Mouse (Mus musculus) kidney, postnatal 0 days (tissue): Measurements from ENCODE around the gene Hdac5. TPM values are rescaled to one million over a fixed set of nuclear protein-coding genes. Genes with fewer than 3 reads are reported as not detected.

Experiments
- ATAC-seq: fragments of 200-750 bp; cut with Nextera tagmentation; replicated peaks from 2 replicates; pipeline ENCODE4 v1.8.0; 2017; ENCODE audit warnings: low read depth, moderate number of reproducible peaks, moderate TSS enrichment, moderate library complexity; ENCODE audit not compliant: low FRiP score
- DNase-seq: peaks from one replicate; pipeline ENCODE4 v3.0.0-alpha.2; 2016; ENCODE audit warnings: low spot score
- H3K27ac ChIP-seq: fragments of 300-500 bp; sonication (generic); 2 replicates; pipeline ENCODE4 v1.5.1; 2014; ENCODE audit warnings: mild to moderate bottlenecking
- H3K27me3 ChIP-seq: fragments of 300-500 bp; sonication (generic); 2 replicates; pipeline ENCODE4 v1.6.1; 2014; ENCODE audit warnings: low read length, mixed read lengths; ENCODE audit not compliant: insufficient read depth
- H3K36me3 ChIP-seq: fragments of 300-500 bp; sonication (generic); 2 replicates; pipeline ENCODE4 v1.6.1; 2014; ENCODE audit warnings: low read length, mixed read lengths; ENCODE audit not compliant: insufficient read depth
- H3K4me1 ChIP-seq: fragments of 300-500 bp; sonication (generic); replicated peaks from 2 replicates; pipeline ENCODE4 v1.6.1; 2014; ENCODE audit warnings: antibody characterized with exemption, low read length, mixed read lengths; ENCODE audit not compliant: insufficient read depth
- H3K4me2 ChIP-seq: fragments of 300-500 bp; sonication (generic); 2 replicates; pipeline ENCODE4 v1.6.1; 2014; ENCODE audit warnings: mild to moderate bottlenecking, low read length, moderate library complexity, mixed read lengths
- H3K4me3 ChIP-seq: fragments of 300-500 bp; sonication (generic); replicated peaks from 2 replicates; pipeline ENCODE4 v1.5.1; 2014; ENCODE audit warnings: low read depth, low read length
- H3K9ac ChIP-seq: fragments of 300-500 bp; sonication (generic); 2 replicates; pipeline ENCODE4 v1.6.1; 2014; ENCODE audit warnings: low read depth, low read length
- H3K9me3 ChIP-seq: fragments of 300-500 bp; sonication (generic); replicated peaks from 2 replicates; pipeline ENCODE4 v1.6.1; 2016; ENCODE audit warnings: low read length, inconsistent platforms, mixed read lengths
- CTCF ChIP-seq: IDR thresholded peaks from 2 replicates; pipeline ENCODE4 v1.5.1; 2016; ENCODE audit warnings: antibody characterized with exemption, low read depth, mild to moderate bottlenecking, moderate library complexity
- WGBS: fragments of 180-500 bp; shearing (Covaris S2); extraction: QIAGEN DNeasy Blood & Tissue Kit; methylation state at CpG from one replicate; pipeline ENCODE4 v1.1.7; 2014; 5-methylcytosine and 5-hydroxymethylcytosine counted together
- polyA plus RNA-seq: library from polyadenylated mRNA; unstranded; fragments of >200 nt; fragmentation: Nextera tagmentation; extraction: Ambion mirVana; gene quantifications from 2 replicates; pipeline ENCODE4 v1.2.1, GENCODE M21; 2015

Gene Hdac5
- polyA plus RNA-seq, 1 experiment from 2014 or later = 39.3 TPM

DNA sequence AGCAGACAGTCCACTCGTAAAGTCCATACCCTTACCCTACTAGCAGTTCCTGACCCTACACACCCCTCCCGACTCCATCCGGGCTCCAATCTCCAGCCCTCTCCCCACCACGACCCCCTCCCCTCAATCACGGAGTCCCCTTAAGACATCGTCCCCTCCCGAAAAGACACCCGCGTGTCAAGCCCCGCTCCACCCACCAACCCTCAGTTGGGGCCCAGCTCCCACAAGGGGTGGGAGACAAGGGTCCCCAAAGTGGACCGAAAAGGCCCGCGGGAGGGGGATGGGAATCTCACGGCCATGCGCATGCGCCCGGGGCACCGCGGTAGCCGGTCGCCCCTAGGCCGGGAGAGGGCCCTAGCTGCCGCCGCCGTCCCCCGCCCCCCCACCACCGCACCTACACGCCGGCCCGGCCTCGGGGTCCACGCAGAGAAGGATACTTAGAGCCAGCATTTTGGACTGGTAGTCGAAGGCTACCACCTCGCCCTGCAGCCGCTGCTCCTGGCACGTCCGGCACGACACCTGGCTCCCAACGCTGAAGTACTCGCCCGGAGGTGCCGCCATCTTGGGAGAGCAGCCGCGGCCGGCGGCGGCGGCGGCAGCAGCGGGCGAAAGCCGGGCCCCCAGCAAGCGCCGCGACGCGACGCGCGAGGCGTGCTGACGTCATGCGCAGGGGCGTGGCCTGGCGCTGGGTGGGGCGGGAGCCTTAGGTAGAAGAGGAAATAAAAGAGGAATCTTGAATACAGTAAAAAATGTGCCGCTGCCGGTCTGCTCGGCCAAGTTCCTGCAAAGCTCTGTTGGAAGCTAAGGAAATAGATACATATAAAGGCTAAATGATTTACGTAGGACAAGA is 45.1 kb downstream of the Hdac5 start, which contains the start of gene Lsm12:
Gene Lsm12 (minus strand): TSS at position 651 of the 850 bp plus-strand sequence.
- H3K4me3 ChIP-seq = peak within 1 kb of the TSS; percentile 87
- 2% methylated on average over 61 of the region's 70 CpGs for WGBS
- no peaks in the 10 kb centered on the region for H3K27me3 ChIP-seq
- no peaks in the 10 kb centered on the region for H3K36me3 ChIP-seq
- H3K9me3 ChIP-seq = no peaks in the 10 kb centered on the region
- no peak for TF ChIP-seq CTCF
- peak within 1 kb of the TSS; percentile 89 for H3K9ac ChIP-seq
- peak within 1 kb of the TSS; percentile 93 for H3K27ac ChIP-seq
- peak; percentile 83 for ATAC-seq
- H3K4me1 ChIP-seq = peaks cover 4% of the 10 kb centered on the region; the same call in 1 of the 2 replicates
- peak within 1 kb of the TSS; percentile 82 for H3K4me2 ChIP-seq
- DNase-seq = peak; percentile 94

DNA sequence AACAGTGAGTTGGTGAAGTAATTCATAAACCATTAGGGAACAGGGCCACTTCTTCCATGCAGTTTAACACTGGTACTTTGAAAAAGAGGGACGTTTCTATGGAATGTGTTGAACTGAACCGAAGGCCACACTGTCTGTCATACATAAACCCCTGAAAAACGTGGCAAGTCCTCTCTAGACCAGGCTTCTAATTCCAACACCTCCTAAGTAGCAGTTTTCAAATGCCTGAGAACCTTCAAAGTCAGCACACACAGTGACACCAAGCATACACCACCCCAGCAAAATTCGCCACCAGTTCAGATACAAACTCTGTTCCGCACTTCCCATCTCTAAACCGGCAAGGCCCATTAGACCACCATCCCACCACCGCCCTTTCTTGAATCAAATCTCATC is 45.7 kb downstream of the Hdac5 start:
- Histone ChIP-seq H3K9ac (peak overlapping the region; percentile 89), H3K4me2 (peak overlapping the region; percentile 82), H3K4me3 (peak overlapping the region; percentile 87), H3K4me1 (peaks cover 4% of the 10 kb centered on the region; the same call in 1 of the 2 replicates), H3K9me3 (no peaks in the 10 kb centered on the region), H3K36me3 (no peaks in the 10 kb centered on the region), H3K27me3 (no peaks in the 10 kb centered on the region), H3K27ac (peak overlapping the region; percentile 93)
- DNase-seq = peak; percentile 30
- no peak for ATAC-seq
- no peak for TF ChIP-seq CTCF
- WGBS = 2% methylated on average over 7 of the region's 7 CpGs

DNA sequence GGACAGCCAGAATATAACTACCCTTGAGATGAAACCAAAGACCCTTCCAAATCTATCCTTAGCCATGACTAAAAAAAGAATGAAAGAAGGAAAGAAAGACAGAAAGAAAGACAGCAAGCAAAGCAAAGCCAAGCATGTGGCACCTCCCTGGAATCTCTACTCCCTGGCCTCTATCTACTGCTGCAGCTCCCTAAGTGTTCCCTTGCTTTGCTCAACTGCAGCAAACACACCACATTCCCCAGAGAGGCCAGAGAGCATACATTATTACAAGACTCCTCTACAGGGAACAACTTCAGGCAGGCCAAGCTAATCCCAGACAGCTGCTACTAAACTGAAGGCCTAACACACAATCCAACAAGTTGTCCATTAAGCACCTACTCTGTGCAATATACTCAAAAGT is 50.1 kb downstream of the Hdac5 start:
- H3K27ac ChIP-seq = no peak overlapping the region
- no peak overlapping the region for H3K4me3 ChIP-seq

DNA sequence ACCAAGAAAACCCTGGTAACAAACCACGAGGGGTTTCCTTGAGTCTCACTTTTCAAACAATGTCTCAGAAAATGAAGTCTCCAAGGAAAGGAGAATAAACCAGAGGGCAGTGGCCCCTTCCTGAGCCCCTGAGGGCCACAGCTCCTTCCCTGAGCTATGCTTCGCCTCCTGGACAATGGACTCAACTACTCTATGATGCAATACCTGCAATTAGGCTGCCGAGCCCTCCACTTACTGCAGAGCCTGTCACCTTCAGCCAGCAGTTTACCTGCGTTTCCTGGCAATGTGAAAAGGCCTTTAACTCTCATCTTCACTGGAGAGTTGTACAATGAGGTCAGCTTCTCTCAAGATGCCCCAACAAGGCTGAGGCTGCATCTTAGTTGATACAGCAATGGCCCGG is 61.3 kb downstream of the Hdac5 start:
- H3K27ac ChIP-seq = no peak overlapping the region
- no peak overlapping the region for H3K9ac ChIP-seq
- no peak overlapping the region for H3K4me3 ChIP-seq
- H3K36me3 ChIP-seq = peaks cover 29% of the 10 kb centered on the region; the same call in 1 of the 2 replicates
- no peak for ATAC-seq
- no peaks in the 10 kb centered on the region for H3K4me1 ChIP-seq
- no peak for DNase-seq
- H3K4me2 ChIP-seq = no peak overlapping the region
- no peaks in the 10 kb centered on the region for H3K9me3 ChIP-seq
- WGBS = 89% methylated on average over 5 of the region's 5 CpGs
- H3K27me3 ChIP-seq = no peaks in the 10 kb centered on the region
- TF ChIP-seq CTCF = no peak

More for the DNA sequence above, 50.1 kb downstream of the Hdac5 start:
- ATAC-seq = no peak
- DNase-seq = peak; percentile 55
- no peaks in the 10 kb centered on the region for H3K9me3 ChIP-seq
- TF ChIP-seq CTCF = no peak
- H3K27me3 ChIP-seq = no peaks in the 10 kb centered on the region
- H3K9ac ChIP-seq = no peak overlapping the region
- no peaks in the 10 kb centered on the region for H3K36me3 ChIP-seq
- 0 out of 2 replicates have a peak, but pooled peaks cover 3% of the 10 kb centered on the region for H3K4me1 ChIP-seq
- H3K4me2 ChIP-seq = no peak overlapping the region

DNA sequence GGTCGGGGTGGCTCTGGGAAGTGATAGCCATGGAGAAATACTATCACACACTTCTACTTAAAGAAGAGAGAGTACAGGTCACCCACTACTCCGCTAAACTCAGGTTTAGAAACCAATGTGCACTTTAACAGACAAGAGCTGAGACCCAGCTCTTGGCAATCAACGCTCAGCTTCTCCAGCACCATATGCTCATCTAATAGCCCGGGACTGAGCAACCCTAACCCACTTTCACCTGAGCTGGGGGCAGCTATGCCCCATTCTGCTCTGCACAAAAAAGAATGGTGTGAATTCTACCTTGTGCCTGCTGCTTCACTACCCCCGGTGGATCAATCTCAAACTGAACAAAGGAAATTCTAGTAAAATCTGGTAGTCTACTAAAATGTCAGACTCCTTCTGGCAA is 62.4 kb downstream of the Hdac5 start:
- Histone ChIP-seq H3K27ac (no peak overlapping the region), H3K27me3 (no peaks in the 10 kb centered on the region), H3K9ac (no peak overlapping the region), H3K4me2 (no peak overlapping the region), H3K36me3 (peaks cover 33% of the 10 kb centered on the region), H3K4me3 (no peak overlapping the region), H3K4me1 (no peaks in the 10 kb centered on the region), H3K9me3 (no peaks in the 10 kb centered on the region)
- ATAC-seq (no peak), DNase-seq (no peak)
- WGBS = 74% methylated on average over 5 of the region's 5 CpGs
- no peak for TF ChIP-seq CTCF

DNA sequence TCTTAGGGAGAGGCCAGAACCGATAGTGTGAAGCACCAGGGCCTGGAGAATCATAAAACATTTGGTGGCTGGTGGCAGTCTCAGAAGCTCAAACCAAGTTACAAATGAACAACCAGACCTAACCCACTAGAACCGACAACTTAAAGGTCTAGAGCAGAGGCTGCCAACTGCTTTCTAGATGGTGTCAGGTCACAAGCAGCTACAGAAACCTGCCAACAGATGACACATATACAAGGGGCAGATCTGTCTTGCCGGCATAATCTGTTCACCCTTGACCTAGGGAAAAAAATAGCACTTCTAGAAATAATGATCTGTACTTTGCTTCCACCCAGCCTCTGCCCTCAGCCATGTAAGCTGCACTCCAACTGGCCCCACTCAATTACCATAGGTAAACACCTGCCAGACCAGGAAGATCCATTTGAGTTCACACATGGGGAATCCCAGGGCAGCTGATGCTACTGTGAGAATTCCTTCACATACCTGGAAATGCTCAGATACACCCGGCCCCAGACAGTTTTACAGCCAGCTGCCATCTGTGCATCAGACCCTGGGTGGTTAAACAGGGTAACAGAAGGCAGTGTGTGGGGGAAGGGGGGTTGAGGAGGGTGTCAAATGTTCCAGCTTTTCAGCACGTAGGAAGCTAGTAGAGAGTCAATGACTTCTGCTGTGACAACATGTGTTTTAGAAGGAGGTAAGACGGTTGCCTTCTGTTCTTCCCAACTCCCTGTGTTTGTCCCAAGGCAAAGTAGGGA is 63.8 kb downstream of the Hdac5 start:
- no peak for TF ChIP-seq CTCF
- no peaks in the 10 kb centered on the region for H3K27me3 ChIP-seq
- H3K4me2 ChIP-seq = no peak overlapping the region
- no peak overlapping the region for H3K4me3 ChIP-seq
- DNase-seq = peak; percentile 76
- peak; percentile 72 for ATAC-seq
- no peak overlapping the region for H3K9ac ChIP-seq
- H3K36me3 ChIP-seq = peaks cover 40% of the 10 kb centered on the region
- no peaks in the 10 kb centered on the region for H3K4me1 ChIP-seq
- WGBS = 23% methylated on average over 6 of the region's 6 CpGs
- no peaks in the 10 kb centered on the region for H3K9me3 ChIP-seq
- H3K27ac ChIP-seq = no peak overlapping the region
